Mouse (Mus musculus): ENCODE data around the gene Tcte2. TPM values are rescaled to one million over a fixed set of nuclear protein-coding genes. Genes with fewer than 3 reads are reported as not detected.

Gene Tcte2
- polyA plus RNA-seq, 1 experiment from 2014 or later = 5.0 TPM

DNA sequence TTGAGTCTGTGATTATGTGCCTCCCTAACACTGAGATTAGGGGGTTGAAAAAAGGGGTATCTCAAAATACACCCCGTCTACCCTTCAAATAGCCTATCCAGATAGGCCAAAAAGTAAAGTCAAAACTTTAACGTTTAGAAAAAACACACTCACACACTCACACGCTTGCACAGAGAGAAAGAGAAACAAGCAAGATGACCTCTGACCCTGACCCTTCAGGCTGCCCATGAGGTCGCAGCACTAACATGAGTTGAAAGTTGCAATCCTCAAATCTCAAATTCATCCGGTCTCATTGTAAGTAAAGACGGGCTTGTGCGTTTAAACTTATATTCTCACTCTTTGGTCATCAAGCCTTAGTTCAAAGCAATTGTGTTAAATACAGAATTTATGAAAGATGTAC, 77.4 kb downstream of the Tcte2 start:
- peak overlapping the region; percentile 63; the same call in 1 of the 2 replicates for H3K9ac ChIP-seq (ENCODE audit: low read length)
- no peaks in the 10 kb centered on the region for H3K36me3 ChIP-seq (ENCODE audit: control insufficient read depth, insufficient read depth, low read length)
- ATAC-seq (ENCODE audit: insufficient number of reproducible peaks, insufficient read depth, low FRiP score, low read depth) = no peak
- no peak overlapping the region for H3K4me3 ChIP-seq (ENCODE audit: control insufficient read depth in 1 of 2, insufficient read depth in 1 of 2, low read depth in 1 of 2, low read length in 2 of 2)
- H3K27me3 ChIP-seq (ENCODE audit: control insufficient read depth, insufficient read depth, low read length) = no peaks in the 10 kb centered on the region
- peak overlapping the region; percentile 45; the same call in 1 of the 2 replicates for H3K4me2 ChIP-seq (ENCODE audit: low read length)
- WGBS = 63% methylated on average over 7 of the region's 7 CpGs
- peaks cover 30 to 37% of the 10 kb centered on the region in 2 experiments for H3K4me1 ChIP-seq (ENCODE audit: control insufficient read depth in 2 of 2, insufficient read depth in 2 of 2, low read length in 2 of 2)
- no peaks in the 10 kb centered on the region for H3K9me3 ChIP-seq (ENCODE audit: control insufficient read depth, low read length)
- H3K27ac ChIP-seq (replicated peaks in 1 of 2; ENCODE audit: control insufficient read depth in 1 of 2, insufficient read depth in 1 of 2, low read depth in 2 of 2, low read length in 2 of 2) = peak overlapping the region; percentile 84 to 89

DNA sequence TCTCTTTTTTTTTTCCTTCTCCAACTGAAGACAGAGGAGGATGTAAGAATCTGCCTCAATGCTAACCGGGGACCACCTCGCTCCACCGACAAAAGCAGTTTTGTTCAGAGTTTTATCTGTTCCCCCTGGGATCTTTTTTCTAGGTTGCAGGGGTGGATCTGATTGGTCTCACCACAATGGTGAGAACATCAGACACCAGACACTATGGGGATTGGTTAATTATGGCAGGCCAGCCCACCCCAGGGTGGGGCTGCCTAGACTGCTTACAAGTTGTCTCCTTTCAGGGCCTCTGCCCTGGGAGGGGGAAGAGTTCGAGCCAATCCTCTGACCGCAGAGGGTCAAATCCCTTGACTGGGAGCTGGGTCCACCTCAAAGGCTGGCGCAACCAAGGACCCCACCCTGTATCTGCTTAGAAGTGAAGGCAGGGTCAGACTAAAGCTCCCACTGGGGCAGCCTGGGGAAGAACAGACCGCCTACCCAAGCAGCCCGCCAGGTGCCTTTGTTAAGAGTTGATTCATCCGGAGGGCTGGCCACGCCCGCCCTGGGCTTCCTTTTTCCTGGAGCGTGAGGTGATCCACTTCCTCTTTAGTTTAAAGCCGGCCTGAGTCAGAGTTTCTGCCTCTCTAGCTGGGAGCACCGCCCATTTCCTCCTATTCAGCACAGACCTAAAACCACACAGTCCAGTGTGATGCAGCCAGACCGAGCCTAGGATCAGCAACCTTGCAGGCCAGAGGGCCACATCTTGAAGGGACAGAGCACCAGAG, 78.0 kb downstream of the Tcte2 start:
- H3K4me2 ChIP-seq (ENCODE audit: low read length) = peak overlapping the region; percentile 45
- 25% methylated on average over 14 of the region's 15 CpGs for WGBS
- H3K9ac ChIP-seq (ENCODE audit: low read length) = peak overlapping the region; percentile 63
- H3K4me1 ChIP-seq (ENCODE audit: control insufficient read depth in 2 of 2, insufficient read depth in 2 of 2, low read length in 2 of 2) = peaks cover 30 to 37% of the 10 kb centered on the region in 2 experiments
- peak; percentile 84 for ATAC-seq (ENCODE audit: insufficient number of reproducible peaks, insufficient read depth, low FRiP score, low read depth)
- peak overlapping the region; percentile 84 to 89 for H3K27ac ChIP-seq (replicated peaks in 1 of 2; ENCODE audit: control insufficient read depth in 1 of 2, insufficient read depth in 1 of 2, low read depth in 2 of 2, low read length in 2 of 2)
- peak overlapping the region; percentile 34 to 48 for H3K4me3 ChIP-seq (ENCODE audit: control insufficient read depth in 1 of 2, insufficient read depth in 1 of 2, low read depth in 1 of 2, low read length in 2 of 2)
- H3K36me3 ChIP-seq (ENCODE audit: control insufficient read depth, insufficient read depth, low read length) = no peaks in the 10 kb centered on the region
- no peaks in the 10 kb centered on the region for H3K9me3 ChIP-seq (ENCODE audit: control insufficient read depth, low read length)
- H3K27me3 ChIP-seq (ENCODE audit: control insufficient read depth, insufficient read depth, low read length) = no peaks in the 10 kb centered on the region

DNA sequence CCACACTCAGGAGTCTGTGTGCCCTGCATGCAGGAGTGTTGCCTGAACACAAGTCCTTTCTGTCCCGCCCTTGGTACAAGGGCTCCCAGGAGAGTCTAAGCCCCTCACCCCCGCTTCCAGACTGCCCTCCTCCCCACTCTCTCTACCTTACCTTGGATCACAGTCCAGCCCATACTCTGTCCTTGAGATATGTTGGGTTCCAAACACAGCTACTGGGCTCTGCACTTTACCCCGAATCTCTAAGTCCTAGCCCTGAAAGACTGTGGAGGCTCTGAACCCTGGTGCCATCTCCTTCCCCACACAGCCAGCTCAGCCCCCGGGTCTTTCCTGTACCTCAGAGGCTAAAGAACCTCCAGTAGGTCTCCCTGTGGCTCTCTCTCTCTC, 78.6 kb downstream of the Tcte2 start:
- 23% methylated on average over 4 of the region's 4 CpGs for WGBS
- peaks cover 31 to 41% of the 10 kb centered on the region in 2 experiments for H3K4me1 ChIP-seq (ENCODE audit: control insufficient read depth in 2 of 2, insufficient read depth in 2 of 2, low read length in 2 of 2)
- peak overlapping the region; percentile 84 to 89 for H3K27ac ChIP-seq (replicated peaks in 1 of 2; ENCODE audit: control insufficient read depth in 1 of 2, insufficient read depth in 1 of 2, low read depth in 2 of 2, low read length in 2 of 2)
- no peak for ATAC-seq (ENCODE audit: insufficient number of reproducible peaks, insufficient read depth, low FRiP score, low read depth)
- H3K9me3 ChIP-seq (ENCODE audit: control insufficient read depth, low read length) = no peaks in the 10 kb centered on the region
- peak overlapping the region; percentile 63 for H3K9ac ChIP-seq (ENCODE audit: low read length)
- H3K36me3 ChIP-seq (ENCODE audit: control insufficient read depth, insufficient read depth, low read length) = no peaks in the 10 kb centered on the region
- H3K4me2 ChIP-seq (ENCODE audit: low read length) = peak overlapping the region; percentile 45
- H3K4me3 ChIP-seq (ENCODE audit: control insufficient read depth in 1 of 2, insufficient read depth in 1 of 2, low read depth in 1 of 2, low read length in 2 of 2) = peak overlapping the region; percentile 34 to 48
- H3K27me3 ChIP-seq (ENCODE audit: control insufficient read depth, insufficient read depth, low read length) = no peaks in the 10 kb centered on the region

DNA sequence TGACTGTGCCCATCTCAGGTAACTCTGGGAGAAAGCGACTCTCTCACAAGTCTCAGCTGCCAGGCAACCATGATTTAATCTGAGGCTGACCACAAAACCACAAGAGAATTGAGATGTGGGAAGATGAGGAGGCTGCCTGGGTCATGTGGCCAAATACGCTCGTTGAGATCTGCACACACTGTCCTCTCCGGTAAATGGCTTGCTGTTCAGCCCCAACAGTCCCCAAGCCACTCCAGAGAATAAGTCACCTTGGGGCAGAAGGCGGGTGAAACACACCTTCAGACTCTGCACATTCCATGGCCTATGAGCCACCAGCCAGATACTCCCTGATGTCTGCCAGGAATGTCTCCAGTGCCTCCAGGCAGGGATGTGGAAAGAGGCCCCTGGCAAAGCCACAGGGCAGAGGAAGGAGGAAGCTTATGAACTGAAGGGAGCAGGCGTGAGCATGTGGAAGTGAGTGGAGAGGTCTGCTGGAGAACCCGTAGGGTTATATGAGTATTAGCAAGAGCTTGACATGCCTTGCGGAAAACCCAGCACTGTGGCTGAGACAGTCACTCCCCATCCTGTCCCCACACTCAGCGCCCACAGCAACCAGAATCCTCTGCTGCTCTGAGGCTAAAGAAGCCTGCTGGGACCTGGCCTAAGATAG, 79.1 kb downstream of the Tcte2 start:
- no peaks in the 10 kb centered on the region for H3K27me3 ChIP-seq (ENCODE audit: control insufficient read depth, insufficient read depth, low read length)
- ATAC-seq (ENCODE audit: insufficient number of reproducible peaks, insufficient read depth, low FRiP score, low read depth) = 0 out of 2 replicates have a peak, but pooled peaks have one; percentile 28
- H3K4me3 ChIP-seq (ENCODE audit: control insufficient read depth in 1 of 2, insufficient read depth in 1 of 2, low read depth in 1 of 2, low read length in 2 of 2) = peak overlapping the region; percentile 34 to 48
- H3K4me1 ChIP-seq (ENCODE audit: control insufficient read depth in 2 of 2, insufficient read depth in 2 of 2, low read length in 2 of 2) = peaks cover 33 to 42% of the 10 kb centered on the region in 2 experiments
- no peaks in the 10 kb centered on the region for H3K9me3 ChIP-seq (ENCODE audit: control insufficient read depth, low read length)
- H3K27ac ChIP-seq (replicated peaks in 1 of 2; ENCODE audit: control insufficient read depth in 1 of 2, insufficient read depth in 1 of 2, low read depth in 2 of 2, low read length in 2 of 2) = peak overlapping the region; percentile 84 to 89
- H3K4me2 ChIP-seq (ENCODE audit: low read length) = peak overlapping the region; percentile 45
- peak overlapping the region; percentile 63 for H3K9ac ChIP-seq (ENCODE audit: low read length)
- 28% methylated on average over 9 of the region's 9 CpGs for WGBS
- no peaks in the 10 kb centered on the region for H3K36me3 ChIP-seq (ENCODE audit: control insufficient read depth, insufficient read depth, low read length)

DNA sequence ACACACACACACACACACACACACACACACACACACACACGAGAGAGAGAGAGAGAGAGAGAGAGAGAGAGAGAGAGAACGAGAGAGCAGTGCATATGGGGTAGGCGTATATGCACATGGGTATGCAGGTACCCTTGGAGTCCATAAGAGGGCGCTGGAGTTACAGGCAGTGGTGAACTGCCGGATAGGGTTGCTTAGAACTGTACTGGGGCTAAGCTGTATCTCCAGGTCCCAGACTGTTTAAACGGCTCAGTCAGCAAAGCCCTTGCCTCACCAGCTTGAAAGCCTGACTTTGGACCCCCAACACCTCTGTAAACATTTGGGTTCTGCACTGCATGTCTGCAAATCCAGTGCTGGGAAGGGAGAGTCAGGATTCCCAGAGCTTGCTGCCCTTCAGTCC, 79.9 kb downstream of the Tcte2 start:
- Histone ChIP-seq H3K27ac (replicated peaks in 1 of 2; ENCODE audit: control insufficient read depth in 1 of 2, insufficient read depth in 1 of 2, low read depth in 2 of 2, low read length in 2 of 2) (no peak overlapping the region), H3K9me3 (ENCODE audit: control insufficient read depth, low read length) (no peaks in the 10 kb centered on the region), H3K4me1 (ENCODE audit: control insufficient read depth in 2 of 2, insufficient read depth in 2 of 2, low read length in 2 of 2) (peaks cover 34 to 46% of the 10 kb centered on the region in 2 experiments), H3K27me3 (ENCODE audit: control insufficient read depth, insufficient read depth, low read length) (no peaks in the 10 kb centered on the region), H3K4me2 (ENCODE audit: low read length) (peak overlapping the region; percentile 45; the same call in 1 of the 2 replicates), H3K9ac (ENCODE audit: low read length) (no peak overlapping the region), H3K4me3 (ENCODE audit: control insufficient read depth in 1 of 2, insufficient read depth in 1 of 2, low read depth in 1 of 2, low read length in 2 of 2) (no peak overlapping the region; a peak in 1 of 4 replicates), H3K36me3 (ENCODE audit: control insufficient read depth, insufficient read depth, low read length) (no peaks in the 10 kb centered on the region)
- WGBS = 87% methylated on average over 5 of the region's 6 CpGs
- ATAC-seq (ENCODE audit: insufficient number of reproducible peaks, insufficient read depth, low FRiP score, low read depth) = no peak

DNA sequence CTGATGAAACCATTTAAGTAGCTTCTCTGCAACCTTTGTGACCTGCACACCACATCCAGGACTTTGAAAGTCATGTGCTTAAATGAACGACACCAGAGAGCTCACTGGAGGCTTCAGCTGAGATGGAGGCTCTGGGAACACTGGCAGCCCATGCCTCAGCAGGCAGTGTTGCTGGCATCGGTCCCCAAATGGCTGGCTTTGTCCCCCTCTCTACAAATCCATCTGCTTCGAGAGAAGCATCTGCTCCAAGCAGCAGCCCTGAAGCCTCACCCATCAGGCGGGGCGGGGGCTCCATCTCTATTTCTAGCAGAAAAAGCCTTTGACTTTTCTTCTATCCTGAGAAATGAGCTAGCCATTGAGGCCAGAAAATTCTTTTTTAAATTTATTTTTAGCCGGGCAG, 80.5 kb downstream of the Tcte2 start:
- no peak overlapping the region for H3K27ac ChIP-seq (replicated peaks in 1 of 2; ENCODE audit: control insufficient read depth in 1 of 2, insufficient read depth in 1 of 2, low read depth in 2 of 2, low read length in 2 of 2)
- H3K9me3 ChIP-seq (ENCODE audit: control insufficient read depth, low read length) = no peaks in the 10 kb centered on the region
- peaks cover 36 to 49% of the 10 kb centered on the region in 2 experiments for H3K4me1 ChIP-seq (ENCODE audit: control insufficient read depth in 2 of 2, insufficient read depth in 2 of 2, low read length in 2 of 2)
- H3K9ac ChIP-seq (ENCODE audit: low read length) = no peak overlapping the region
- no peaks in the 10 kb centered on the region for H3K36me3 ChIP-seq (ENCODE audit: control insufficient read depth, insufficient read depth, low read length)
- H3K4me3 ChIP-seq (ENCODE audit: control insufficient read depth in 1 of 2, insufficient read depth in 1 of 2, low read depth in 1 of 2, low read length in 2 of 2) = no peak overlapping the region
- no peak for ATAC-seq (ENCODE audit: insufficient number of reproducible peaks, insufficient read depth, low FRiP score, low read depth)
- WGBS = 85% methylated on average over 6 of the region's 6 CpGs
- no peaks in the 10 kb centered on the region for H3K27me3 ChIP-seq (ENCODE audit: control insufficient read depth, insufficient read depth, low read length)
- H3K4me2 ChIP-seq (ENCODE audit: low read length) = no peak overlapping the region

DNA sequence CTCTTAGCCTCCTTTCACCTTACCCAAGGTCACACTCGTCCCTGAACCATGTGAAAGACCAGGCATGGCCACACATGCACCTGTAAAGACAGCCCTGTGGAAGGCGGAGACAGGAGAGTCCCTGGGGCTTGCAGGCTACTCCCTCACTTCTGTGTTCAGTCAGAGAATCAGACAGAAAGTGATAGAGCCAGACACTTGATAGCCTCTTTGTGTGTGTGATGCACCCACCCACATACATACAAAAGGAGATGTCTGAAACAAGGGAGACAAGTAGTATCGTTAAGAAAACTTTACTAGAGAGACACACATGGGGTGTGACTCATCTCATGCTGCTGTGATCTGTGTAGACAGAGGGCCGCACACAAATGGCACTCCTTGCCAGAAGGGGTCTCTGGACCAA, 81.3 kb downstream of the Tcte2 start:
- Histone ChIP-seq H3K9me3 (ENCODE audit: control insufficient read depth, low read length) (no peaks in the 10 kb centered on the region), H3K4me2 (ENCODE audit: low read length) (no peak overlapping the region), H3K27ac (replicated peaks in 1 of 2; ENCODE audit: control insufficient read depth in 1 of 2, insufficient read depth in 1 of 2, low read depth in 2 of 2, low read length in 2 of 2) (no peak overlapping the region), H3K36me3 (ENCODE audit: control insufficient read depth, insufficient read depth, low read length) (no peaks in the 10 kb centered on the region), H3K4me1 (ENCODE audit: control insufficient read depth in 2 of 2, insufficient read depth in 2 of 2, low read length in 2 of 2) (peaks cover 36 to 49% of the 10 kb centered on the region in 2 experiments), H3K9ac (ENCODE audit: low read length) (no peak overlapping the region), H3K4me3 (ENCODE audit: control insufficient read depth in 1 of 2, insufficient read depth in 1 of 2, low read depth in 1 of 2, low read length in 2 of 2) (no peak overlapping the region), H3K27me3 (ENCODE audit: control insufficient read depth, insufficient read depth, low read length) (no peaks in the 10 kb centered on the region)
- no peak for ATAC-seq (ENCODE audit: insufficient number of reproducible peaks, insufficient read depth, low FRiP score, low read depth)
- 56% methylated on average over 4 of the region's 4 CpGs for WGBS

Measured in heart, embryonic 14.5 days (tissue).